Mouse (Mus musculus): Measurements from ENCODE around the gene Tma7.

DNA sequence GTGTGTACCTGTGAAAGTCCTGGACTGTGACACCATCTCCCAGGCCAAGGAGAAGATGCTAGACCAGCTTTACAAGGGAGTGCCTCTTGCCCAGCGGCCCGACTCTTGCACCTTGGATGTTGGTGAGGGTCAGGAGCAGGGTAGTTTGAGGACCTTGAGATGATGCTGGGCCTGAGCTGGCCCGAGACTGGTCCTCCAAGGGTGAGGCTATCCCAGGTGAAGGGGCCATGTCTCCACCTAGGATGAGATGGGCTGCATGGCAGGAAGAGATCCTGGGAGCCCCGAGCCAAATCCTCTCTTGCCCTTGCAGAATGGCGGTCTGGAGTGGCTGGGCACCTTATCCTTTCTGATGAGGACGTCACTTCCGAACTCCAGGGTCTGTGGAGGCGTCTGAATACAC, 30.9 kb upstream of the Tma7 start:
- no peak for TF ChIP-seq CTCF (IDR thresholded peaks at IDR 0.05; ENCODE audit: low read depth, low read length)
- no peak for TF ChIP-seq EP300 (IDR thresholded peaks at IDR 0.05; ENCODE audit: insufficient read depth, low read depth, low read length)

Data from ES-Bruce4 (cell line).